Mouse (Mus musculus): ENCODE results near the gene Mafg. TPM values are rescaled to one million over a fixed set of nuclear protein-coding genes. Genes with fewer than 3 reads are reported as not detected.
A peak's percentile ranks its signal among the peaks of the same experiment; 100 is the strongest.

Gene Mafg
- polyA plus RNA-seq, 1 experiment from 2014 or later, result 27.5 TPM

DNA sequence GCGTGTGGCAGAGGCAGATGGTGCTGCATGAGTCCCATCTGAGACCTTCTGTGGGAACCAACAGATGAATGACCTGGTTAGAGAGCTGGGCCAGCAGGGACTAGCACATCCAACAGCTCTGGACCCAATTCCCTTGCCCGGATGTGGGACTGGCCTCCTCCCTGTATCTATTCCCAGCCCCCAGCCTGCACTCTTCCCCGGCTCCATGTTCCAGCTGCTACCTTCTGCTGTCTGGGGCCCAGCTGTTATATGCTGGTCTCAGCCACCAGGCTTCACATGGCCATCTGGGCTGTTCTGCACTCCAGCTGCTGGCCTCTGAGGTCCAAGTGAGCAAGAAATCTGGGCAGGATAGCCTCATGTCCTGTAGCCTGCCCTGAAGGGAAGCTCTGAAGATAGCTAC, 32.0 kb upstream of the Mafg start:
- Histone ChIP-seq H3K4me1 (ENCODE audit: control insufficient read depth, insufficient read depth, low read length) (peaks cover 8% of the 10 kb centered on the region), H3K27ac (ENCODE audit: low read depth, low read length) (no peak overlapping the region), H3K9ac (ENCODE audit: low read length) (no peak overlapping the region), H3K36me3 (ENCODE audit: control insufficient read depth, insufficient read depth, low read length) (no peaks in the 10 kb centered on the region), H3K4me2 (ENCODE audit: low read depth) (no peak overlapping the region), H3K9me3 (ENCODE audit: control insufficient read depth, low read length) (no peaks in the 10 kb centered on the region), H3K27me3 (ENCODE audit: control insufficient read depth, insufficient read depth, low read length) (peaks cover 21% of the 10 kb centered on the region), H3K4me3 (ENCODE audit: low read depth, low read length) (no peak overlapping the region)
- ATAC-seq (ENCODE audit: insufficient read depth, low FRiP score, low TSS enrichment), result no peak
- 73% methylated on average over 3 of the region's 3 CpGs for WGBS
- no peak for DNase-seq (ENCODE audit: low spot score)

DNA sequence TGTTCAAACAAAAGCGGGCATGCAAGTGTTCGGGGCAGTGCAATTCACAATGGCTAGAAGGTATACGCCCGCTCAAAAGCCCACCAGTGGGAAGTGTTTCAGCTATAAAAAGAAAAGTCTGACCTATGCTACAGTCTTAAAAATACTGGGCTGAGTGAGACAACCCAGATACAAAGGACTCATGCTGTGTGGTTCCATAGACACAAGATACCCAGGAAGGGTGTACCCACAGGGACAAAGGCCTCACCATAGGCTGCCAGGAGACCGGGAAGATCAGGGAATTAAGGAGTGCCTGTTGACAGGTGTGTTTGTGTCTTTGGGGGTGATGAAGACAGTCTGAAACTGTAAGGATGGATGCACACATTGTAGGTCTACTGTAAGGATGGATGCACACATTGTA, 30.3 kb upstream of the Mafg start:
- WGBS, result 80% methylated on average over 5 of the region's 5 CpGs
- peaks cover 38% of the 10 kb centered on the region for H3K27me3 ChIP-seq (ENCODE audit: control insufficient read depth, insufficient read depth, low read length)

DNA sequence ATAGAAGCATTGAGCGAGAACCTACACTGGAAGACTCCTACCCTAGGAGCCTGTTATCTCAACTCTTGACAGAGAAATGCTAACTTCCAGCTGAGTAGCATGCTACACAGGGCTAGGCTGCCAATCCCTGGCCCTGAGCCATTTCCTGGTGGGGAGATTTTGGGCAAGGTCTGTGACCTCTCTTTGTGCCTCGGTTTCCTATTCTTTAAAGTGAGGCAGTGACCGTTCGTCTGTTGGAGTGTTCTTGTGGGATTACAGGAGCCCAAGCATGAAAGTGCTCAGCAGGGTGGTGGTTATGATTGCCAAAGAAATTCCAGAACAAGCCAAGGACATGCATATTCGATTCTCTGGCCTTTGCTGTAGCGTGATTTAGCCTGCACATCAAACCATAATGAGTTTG, 29.4 kb upstream of the Mafg start:
- peaks cover 43% of the 10 kb centered on the region for H3K27me3 ChIP-seq (ENCODE audit: control insufficient read depth, insufficient read depth, low read length)
- H3K4me2 ChIP-seq (ENCODE audit: low read depth), result no peak overlapping the region
- no peaks in the 10 kb centered on the region for H3K36me3 ChIP-seq (ENCODE audit: control insufficient read depth, insufficient read depth, low read length)
- no peak overlapping the region for H3K4me3 ChIP-seq (ENCODE audit: low read depth, low read length)
- H3K9me3 ChIP-seq (ENCODE audit: control insufficient read depth, low read length), result no peaks in the 10 kb centered on the region
- peaks cover 14% of the 10 kb centered on the region for H3K4me1 ChIP-seq (ENCODE audit: control insufficient read depth, insufficient read depth, low read length)
- whole genome bisulfite sequencing, result 84% methylated on average over 6 of the region's 6 CpGs
- ATAC-seq (ENCODE audit: insufficient read depth, low FRiP score, low TSS enrichment) (no peak), DNase-seq (ENCODE audit: low spot score) (no peak)
- no peak overlapping the region for H3K9ac ChIP-seq (ENCODE audit: low read length)
- H3K27ac ChIP-seq (ENCODE audit: low read depth, low read length), result no peak overlapping the region

More for the DNA sequence above, 30.3 kb upstream of the Mafg start:
- no peak overlapping the region for H3K9ac ChIP-seq (ENCODE audit: low read length)
- peaks cover 14% of the 10 kb centered on the region for H3K4me1 ChIP-seq (ENCODE audit: control insufficient read depth, insufficient read depth, low read length)
- H3K9me3 ChIP-seq (ENCODE audit: control insufficient read depth, low read length), result no peaks in the 10 kb centered on the region
- H3K4me2 ChIP-seq (ENCODE audit: low read depth), result no peak overlapping the region
- no peak overlapping the region for H3K27ac ChIP-seq (ENCODE audit: low read depth, low read length)
- H3K4me3 ChIP-seq (ENCODE audit: low read depth, low read length), result no peak overlapping the region
- DNase-seq (ENCODE audit: low spot score), result no peak
- ATAC-seq (ENCODE audit: insufficient read depth, low FRiP score, low TSS enrichment), result no peak
- no peaks in the 10 kb centered on the region for H3K36me3 ChIP-seq (ENCODE audit: control insufficient read depth, insufficient read depth, low read length)

DNA sequence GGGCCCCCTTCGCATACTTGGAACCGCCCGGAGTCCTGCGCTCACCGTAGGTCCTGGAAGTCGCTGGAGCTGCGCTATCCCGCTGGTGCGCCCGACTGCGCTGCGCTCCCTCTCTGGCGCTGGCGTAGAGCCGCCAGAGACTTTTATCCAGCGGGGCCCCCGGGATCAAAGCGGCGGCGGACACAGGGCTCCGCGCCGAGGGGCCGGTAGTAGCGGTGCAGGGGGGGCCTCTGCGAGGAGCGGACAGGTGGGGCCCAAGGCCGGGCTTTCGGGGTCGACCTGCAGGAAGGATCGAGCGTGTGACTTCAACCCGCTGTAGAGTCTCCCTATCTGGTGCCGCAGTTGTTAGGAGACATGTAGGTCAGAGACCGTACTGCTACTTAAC, 27.7 kb upstream of the Mafg start, which contains the start of gene Notum:
Gene Notum, minus strand, starts transcription at position 100 of the 385 bp plus-strand sequence.
- Histone ChIP-seq H3K27me3 (ENCODE audit: control insufficient read depth, insufficient read depth, low read length) (peaks cover 43% of the 10 kb centered on the region), H3K4me1 (ENCODE audit: control insufficient read depth, insufficient read depth, low read length) (peaks cover 14% of the 10 kb centered on the region), H3K4me2 (ENCODE audit: low read depth) (peak within 1 kb of the TSS; percentile 59), H3K36me3 (ENCODE audit: control insufficient read depth, insufficient read depth, low read length) (no peaks in the 10 kb centered on the region), H3K9me3 (ENCODE audit: control insufficient read depth, low read length) (no peaks in the 10 kb centered on the region), H3K9ac (ENCODE audit: low read length) (peak within 1 kb of the TSS; percentile 48), H3K4me3 (ENCODE audit: low read depth, low read length) (peak within 1 kb of the TSS; percentile 41), H3K27ac (ENCODE audit: low read depth, low read length) (no peak within 1 kb of the TSS)
- no peak for ATAC-seq (ENCODE audit: insufficient read depth, low FRiP score, low TSS enrichment)
- WGBS, result under 1% methylated on average over 35 of the region's 35 CpGs
- no peak for DNase-seq (ENCODE audit: low spot score)

DNA sequence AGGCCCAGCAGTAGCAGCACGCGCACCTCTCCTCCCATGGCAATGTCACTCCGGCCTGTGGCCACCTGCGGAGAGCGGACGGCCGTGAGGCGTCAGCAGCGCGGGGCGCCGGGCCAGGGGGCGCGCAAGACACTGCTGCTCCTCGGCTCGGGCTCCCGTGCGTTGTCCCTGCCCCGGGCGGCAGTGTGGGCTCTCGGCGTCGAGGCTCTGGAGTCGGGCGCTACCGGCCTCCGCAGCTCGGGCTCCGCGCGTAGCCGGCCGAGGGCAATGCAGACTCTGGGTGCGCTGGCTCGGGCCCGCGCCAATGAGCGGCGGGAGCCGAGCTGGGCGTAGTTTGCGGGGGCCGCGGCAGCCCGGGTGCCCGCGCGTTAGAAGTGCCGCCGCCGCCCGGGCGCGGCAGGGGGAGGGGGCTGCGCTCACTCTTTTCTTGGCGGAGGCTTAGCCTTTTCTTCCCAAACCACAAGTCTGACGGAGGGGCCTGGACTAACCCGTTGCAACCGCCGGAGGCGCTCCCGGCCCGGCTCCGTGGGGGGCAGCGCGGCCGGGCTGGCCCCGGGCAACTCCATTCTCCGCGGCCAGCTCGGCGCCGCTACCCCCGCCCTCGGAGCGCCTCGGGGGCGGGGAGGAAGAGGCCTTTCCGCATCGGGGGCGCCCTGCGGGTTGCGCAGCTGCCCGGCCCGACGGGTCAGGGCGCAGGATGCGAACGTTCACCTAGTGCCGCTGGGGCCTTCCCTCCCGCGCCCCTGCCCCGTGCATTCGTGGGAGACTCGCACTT, 27.1 kb upstream of the Mafg start:
- no peak overlapping the region for H3K27ac ChIP-seq (ENCODE audit: low read depth, low read length)
- peak; percentile 70 for DNase-seq (ENCODE audit: low spot score)

DNA sequence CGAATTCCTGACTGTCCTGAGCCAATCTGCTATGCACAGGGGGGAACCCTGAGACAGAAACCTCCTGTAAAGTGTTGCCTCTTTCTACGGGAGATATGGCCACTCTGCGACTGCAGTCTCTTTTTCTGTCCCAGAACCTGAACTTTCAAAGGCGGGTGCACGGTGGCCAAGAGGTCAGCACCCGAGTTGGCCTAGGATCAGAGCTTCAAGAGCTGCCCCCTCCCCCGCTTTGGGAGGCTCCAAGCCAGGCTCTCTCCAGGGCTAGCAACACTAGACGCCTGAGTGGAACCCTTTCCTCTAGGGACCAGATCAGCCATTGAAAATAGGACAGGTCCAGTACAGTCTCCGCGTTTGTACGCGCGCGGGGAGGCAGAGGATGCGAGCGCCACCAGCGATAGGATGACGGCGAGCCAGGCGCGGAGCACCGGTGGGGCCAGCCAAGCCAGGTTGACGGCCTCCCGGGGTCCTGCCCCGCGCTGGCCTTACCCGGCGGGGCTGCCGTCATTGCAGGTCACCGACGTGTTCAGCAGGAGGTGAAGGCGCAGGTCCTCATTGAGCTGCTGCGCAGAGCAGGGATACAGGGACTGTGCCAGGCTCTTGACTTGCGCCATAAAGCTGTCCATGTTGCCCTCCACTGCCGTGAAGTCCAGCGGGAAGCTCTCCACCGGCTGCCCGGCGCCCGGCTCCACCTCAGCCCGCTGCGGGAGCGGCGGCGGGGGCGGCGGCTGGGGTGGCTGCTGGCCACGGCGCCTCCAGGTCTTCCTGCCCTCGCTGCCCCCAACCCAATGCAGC, 26.3 kb upstream of the Mafg start:
- Histone ChIP-seq H3K36me3 (ENCODE audit: control insufficient read depth, insufficient read depth, low read length) (no peaks in the 10 kb centered on the region), H3K27ac (ENCODE audit: low read depth, low read length) (no peak overlapping the region), H3K27me3 (ENCODE audit: control insufficient read depth, insufficient read depth, low read length) (peaks cover 43% of the 10 kb centered on the region), H3K4me3 (ENCODE audit: low read depth, low read length) (peak overlapping the region; percentile 41), H3K9me3 (ENCODE audit: control insufficient read depth, low read length) (no peaks in the 10 kb centered on the region), H3K9ac (ENCODE audit: low read length) (no peak overlapping the region), H3K4me1 (ENCODE audit: control insufficient read depth, insufficient read depth, low read length) (peaks cover 14% of the 10 kb centered on the region), H3K4me2 (ENCODE audit: low read depth) (peak overlapping the region; percentile 59)
- WGBS, result 1% methylated on average over 50 of the region's 50 CpGs
- no peak for DNase-seq (ENCODE audit: low spot score)
- ATAC-seq (ENCODE audit: insufficient read depth, low FRiP score, low TSS enrichment), result no peak

More for the DNA sequence above, 27.1 kb upstream of the Mafg start:
- H3K9me3 ChIP-seq (ENCODE audit: control insufficient read depth, low read length), result no peaks in the 10 kb centered on the region
- H3K4me1 ChIP-seq (ENCODE audit: control insufficient read depth, insufficient read depth, low read length), result peaks cover 14% of the 10 kb centered on the region
- H3K4me3 ChIP-seq (ENCODE audit: low read depth, low read length), result peak overlapping the region; percentile 41
- peak overlapping the region; percentile 59 for H3K4me2 ChIP-seq (ENCODE audit: low read depth)
- peak; percentile 41; the same call in 1 of the 2 replicates for ATAC-seq (ENCODE audit: insufficient read depth, low FRiP score, low TSS enrichment)
- H3K27me3 ChIP-seq (ENCODE audit: control insufficient read depth, insufficient read depth, low read length), result peaks cover 43% of the 10 kb centered on the region
- H3K9ac ChIP-seq (ENCODE audit: low read length), result peak overlapping the region; percentile 48
- WGBS, result under 1% methylated on average over 71 of the region's 95 CpGs
- H3K36me3 ChIP-seq (ENCODE audit: control insufficient read depth, insufficient read depth, low read length), result no peaks in the 10 kb centered on the region

DNA sequence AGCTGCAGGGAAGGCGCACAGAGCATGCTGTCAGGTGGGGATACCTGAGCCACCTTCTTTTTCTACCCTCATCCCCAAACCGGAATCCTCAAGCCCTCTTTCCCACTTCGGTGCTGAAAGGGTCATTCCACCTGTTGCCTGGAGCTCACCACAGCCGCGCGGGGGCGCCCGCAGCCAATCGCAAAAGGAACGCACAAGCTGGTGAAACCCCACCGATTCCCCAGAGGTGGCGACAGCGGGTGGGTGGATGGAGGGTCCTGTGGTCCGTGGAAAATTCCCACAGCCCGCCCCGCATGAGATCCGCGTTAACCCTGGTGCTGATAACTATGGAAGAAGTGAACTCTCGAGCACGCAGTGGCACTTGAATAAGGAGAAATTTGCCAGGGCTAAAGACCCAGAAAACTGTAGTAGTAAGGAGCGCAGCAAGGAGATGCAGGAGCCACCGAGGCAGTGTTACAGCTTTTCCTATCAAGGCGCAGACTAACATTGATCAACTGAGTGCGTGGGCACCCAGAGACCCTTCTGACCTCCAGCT, 25.5 kb upstream of the Mafg start:
- Histone ChIP-seq H3K4me3 (ENCODE audit: low read depth, low read length) (no peak overlapping the region), H3K27ac (ENCODE audit: low read depth, low read length) (no peak overlapping the region), H3K9ac (ENCODE audit: low read length) (no peak overlapping the region), H3K4me2 (ENCODE audit: low read depth) (no peak overlapping the region; the same call in 1 of the 2 replicates), H3K36me3 (ENCODE audit: control insufficient read depth, insufficient read depth, low read length) (no peaks in the 10 kb centered on the region), H3K4me1 (ENCODE audit: control insufficient read depth, insufficient read depth, low read length) (peaks cover 14% of the 10 kb centered on the region), H3K9me3 (ENCODE audit: control insufficient read depth, low read length) (no peaks in the 10 kb centered on the region), H3K27me3 (ENCODE audit: control insufficient read depth, insufficient read depth, low read length) (peaks cover 43% of the 10 kb centered on the region)
- WGBS, result 4% methylated on average over 24 of the region's 24 CpGs
- ATAC-seq (ENCODE audit: insufficient read depth, low FRiP score, low TSS enrichment) (no peak), DNase-seq (ENCODE audit: low spot score) (peak; percentile 83)

DNA sequence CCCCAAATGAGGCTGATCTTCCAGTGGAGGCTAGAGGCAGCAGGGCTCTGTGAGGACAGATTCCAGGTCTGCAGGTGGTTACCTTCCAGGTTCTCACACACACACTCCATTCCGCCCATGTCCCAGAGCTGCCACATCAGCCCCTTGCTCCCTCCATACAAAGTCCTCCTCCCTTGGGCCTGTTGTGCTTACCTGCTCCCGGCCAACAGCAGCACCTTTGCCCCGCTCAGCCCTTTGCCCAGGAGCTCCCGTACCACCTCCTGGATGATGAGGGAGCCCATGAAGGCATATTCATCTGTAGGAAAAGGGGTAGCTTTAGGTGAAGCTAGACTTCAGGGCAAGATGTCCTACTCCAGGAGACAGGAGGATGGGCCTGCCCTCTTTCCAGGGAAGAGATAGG, 23.9 kb upstream of the Mafg start:
- no peak for DNase-seq (ENCODE audit: low spot score)
- peaks cover 14% of the 10 kb centered on the region for H3K4me1 ChIP-seq (ENCODE audit: control insufficient read depth, insufficient read depth, low read length)
- H3K9me3 ChIP-seq (ENCODE audit: control insufficient read depth, low read length), result no peaks in the 10 kb centered on the region
- peaks cover 41% of the 10 kb centered on the region for H3K27me3 ChIP-seq (ENCODE audit: control insufficient read depth, insufficient read depth, low read length)
- no peak overlapping the region for H3K27ac ChIP-seq (ENCODE audit: low read depth, low read length)
- no peak overlapping the region for H3K9ac ChIP-seq (ENCODE audit: low read length)
- ATAC-seq (ENCODE audit: insufficient read depth, low FRiP score, low TSS enrichment), result no peak
- H3K4me3 ChIP-seq (ENCODE audit: low read depth, low read length), result no peak overlapping the region
- 84% methylated on average over 4 of the region's 4 CpGs for WGBS
- no peak overlapping the region for H3K4me2 ChIP-seq (ENCODE audit: low read depth)
- H3K36me3 ChIP-seq (ENCODE audit: control insufficient read depth, insufficient read depth, low read length), result no peaks in the 10 kb centered on the region
